Mouse (Mus musculus) embryonic fibroblast, embryonic 13.5 days (primary cell): ENCODE measurements around the gene Med18.

Source experiments
- CTCF ChIP-seq: IDR thresholded peaks from 2 replicates; pipeline ENCODE4 v1.5.1; 2011; ENCODE audit warnings: mild to moderate bottlenecking, control low read depth, low read length, moderate library complexity, borderline replicate concordance; ENCODE audit not compliant: insufficient read depth
- POLR2A ChIP-seq: IDR thresholded peaks from 2 replicates; pipeline ENCODE4 v1.6.1; 2011; ENCODE audit warnings: low read depth, mild to moderate bottlenecking, control low read depth, low read length, moderate library complexity

GRCm38 (mm10) chr4:132462836-132463235, 885 bp downstream of the Med18 start:
- TF ChIP-seq POLR2A (no peak), CTCF (no peak)
